Mouse (Mus musculus) liver, embryonic 13.5 days (tissue): ENCODE data around the gene Nab2. TPM values are rescaled to one million over a fixed set of nuclear protein-coding genes. Genes with fewer than 3 reads are reported as not detected.
"Not testable (repeated sequence)": the region's sequence is repeated elsewhere in the genome, so short reads cannot be mapped to it uniquely, and the experiment has no call there.

ENCODE experiments used
- ATAC-seq: fragments of 200-750 bp; cut with Nextera tagmentation; 2 replicates; pipeline ENCODE4 v1.8.0; 2017; ENCODE audit warnings: low read depth, mild to moderate bottlenecking, moderate number of reproducible peaks, moderate library complexity
- DNase-seq: peaks from one replicate; pipeline ENCODE4 v3.0.0; 2022
- H3K27ac ChIP-seq: fragments of 300-500 bp; sonication (generic); 2 replicates; pipeline ENCODE4 v1.5.1; 2015; ENCODE audit warnings: moderate library complexity, mild to moderate bottlenecking, inconsistent platforms
- H3K27me3 ChIP-seq: fragments of 300-500 bp; sonication (generic); 2 replicates; pipeline ENCODE4 v1.6.1; 2015; ENCODE audit warnings: mild to moderate bottlenecking, inconsistent platforms
- H3K36me3 ChIP-seq: fragments of 300-500 bp; sonication (generic); 2 replicates; pipeline ENCODE4 v1.6.1; 2015; ENCODE audit warnings: mild to moderate bottlenecking, inconsistent platforms
- H3K4me1 ChIP-seq: fragments of 300-500 bp; sonication (generic); replicated peaks from 2 replicates; pipeline ENCODE4 v1.6.1; 2015; ENCODE audit warnings: inconsistent platforms
- H3K4me2 ChIP-seq: fragments of 300-500 bp; sonication (generic); 2 replicates; pipeline ENCODE4 v1.6.1; 2015; ENCODE audit warnings: inconsistent platforms, mild to moderate bottlenecking, moderate library complexity
- H3K4me3 ChIP-seq: fragments of 300-500 bp; sonication (generic); replicated peaks from 2 replicates; pipeline ENCODE4 v1.5.1; 2015; ENCODE audit warnings: mild to moderate bottlenecking, inconsistent platforms
- H3K9ac ChIP-seq: fragments of 300-500 bp; sonication (generic); 2 replicates; pipeline ENCODE4 v1.6.1; 2015; ENCODE audit warnings: mild to moderate bottlenecking, inconsistent platforms
- H3K9me3 ChIP-seq: fragments of 300-500 bp; sonication (generic); replicated peaks from 2 replicates; pipeline ENCODE4 v1.6.1; 2016; ENCODE audit warnings: inconsistent platforms
- WGBS: fragments of 180-500 bp; shearing (Covaris S2); methylation state at CpG from one replicate; pipeline ENCODE4 v1.1.7; 2015; ENCODE audit not compliant: insufficient replicate concordance; 5-methylcytosine and 5-hydroxymethylcytosine counted together
- polyA plus RNA-seq: library from polyadenylated mRNA; unstranded; fragments of >200 nt; fragmentation: Nextera tagmentation; extraction: Ambion mirVana; gene quantifications from 2 replicates; pipeline ENCODE4 v1.2.1, GENCODE M21; 2015

The Nab2 gene
- polyA plus RNA-seq, 1 experiment from 2014 or later = 1.5 TPM

GRCm38 (mm10) chr10:127661915-127662663 is 6.3 kb downstream of the Nab2 start:
- peaks cover 68% of the 10 kb centered on the region for H3K4me1 ChIP-seq
- DNase-seq = no peak
- peak overlapping the region; percentile 58 for H3K27ac ChIP-seq
- 12% methylated on average over 16 of the region's 16 CpGs for WGBS
- peak overlapping the region; percentile 27 for H3K4me3 ChIP-seq
- peaks cover 27% of the 10 kb centered on the region for H3K36me3 ChIP-seq
- peak overlapping the region; percentile 36; the same call in 1 of the 2 replicates for H3K9ac ChIP-seq
- peak overlapping the region; percentile 60 for H3K4me2 ChIP-seq
- H3K27me3 ChIP-seq = peaks cover 61% of the 10 kb centered on the region
- ATAC-seq = peak; percentile 34
- H3K9me3 ChIP-seq = no peaks in the 10 kb centered on the region

- peak overlapping the region; percentile 36; the same call in 1 of the 2 replicates for H3K9ac ChIP-seq
These were observed 7.0 kb downstream of the Nab2 start for GRCm38 (mm10) chr10:127661291-127661914.

GRCm38 (mm10) chr10:127659551-127659950 is 8.8 kb downstream of the Nab2 start:
- WGBS = 46% methylated on average over 1 of the region's 1 CpGs

More at GRCm38 (mm10) chr10:127661291-127661914, 7.0 kb downstream of the Nab2 start:
- 31% methylated on average over 14 of the region's 14 CpGs for WGBS
- Histone ChIP-seq H3K27me3 (peaks cover 55% of the 10 kb centered on the region), H3K36me3 (peaks cover 29% of the 10 kb centered on the region), H3K4me2 (peak overlapping the region; percentile 60), H3K9me3 (no peaks in the 10 kb centered on the region), H3K4me1 (peaks cover 62% of the 10 kb centered on the region), H3K4me3 (peak overlapping the region; percentile 27), H3K27ac (peak overlapping the region; percentile 58)
- ATAC-seq (no peak), DNase-seq (no peak)

GRCm38 (mm10) chr10:127658076-127658475 is 10.3 kb downstream of the Nab2 start:
- Histone ChIP-seq H3K9me3 (no peaks in the 10 kb centered on the region), H3K9ac (no peak overlapping the region), H3K27me3 (peaks cover 21% of the 10 kb centered on the region), H3K27ac (no peak overlapping the region), H3K4me1 (peaks cover 41% of the 10 kb centered on the region), H3K4me2 (no peak overlapping the region), H3K4me3 (no peak overlapping the region), H3K36me3 (peaks cover 45% of the 10 kb centered on the region)
- WGBS = 27% methylated on average over 6 of the region's 6 CpGs
- ATAC-seq = no peak
- DNase-seq = no peak

More at GRCm38 (mm10) chr10:127659551-127659950, 8.8 kb downstream of the Nab2 start:
- Histone ChIP-seq H3K9me3 (no peaks in the 10 kb centered on the region), H3K4me1 (peaks cover 54% of the 10 kb centered on the region), H3K4me2 (no peak overlapping the region), H3K27me3 (peaks cover 36% of the 10 kb centered on the region), H3K9ac (no peak overlapping the region), H3K4me3 (no peak overlapping the region), H3K27ac (no peak overlapping the region), H3K36me3 (peaks cover 36% of the 10 kb centered on the region)
- DNase-seq = no peak
- ATAC-seq = no peak

GRCm38 (mm10) chr10:127657617-127658016 is 10.8 kb downstream of the Nab2 start:
- H3K4me3 ChIP-seq, H3K4me2 ChIP-seq, H3K27ac ChIP-seq, DNase-seq, H3K9ac ChIP-seq, H3K9me3 ChIP-seq, ATAC-seq: not testable (repeated sequence)
- WGBS = 68% methylated on average over 6 of the region's 6 CpGs
- Histone ChIP-seq H3K4me1 (peaks cover 40% of the 10 kb centered on the region), H3K27me3 (peaks cover 17% of the 10 kb centered on the region), H3K36me3 (peaks cover 50% of the 10 kb centered on the region)

GRCm38 (mm10) chr10:127654970-127655579 is 13.3 kb downstream of the Nab2 start:
- Histone ChIP-seq H3K9ac (no peak overlapping the region), H3K4me2 (no peak overlapping the region), H3K27me3 (no peaks in the 10 kb centered on the region), H3K4me3 (no peak overlapping the region), H3K9me3 (no peaks in the 10 kb centered on the region), H3K4me1 (peaks cover 19% of the 10 kb centered on the region), H3K36me3 (peaks cover 68% of the 10 kb centered on the region), H3K27ac (no peak overlapping the region)
- 56% methylated on average over 16 of the region's 16 CpGs for WGBS
- DNase-seq (no peak), ATAC-seq (no peak)

GRCm38 (mm10) chr10:127652906-127653638 is 15.3 kb downstream of the Nab2 start:
- 68% methylated on average over 21 of the region's 21 CpGs for WGBS
- no peak overlapping the region for H3K9ac ChIP-seq
- no peak for ATAC-seq
- H3K27me3 ChIP-seq = no peaks in the 10 kb centered on the region
- peaks cover 15% of the 10 kb centered on the region for H3K4me1 ChIP-seq
- no peak overlapping the region for H3K4me3 ChIP-seq
- DNase-seq = no peak
- H3K4me2 ChIP-seq = no peak overlapping the region
- no peak overlapping the region for H3K27ac ChIP-seq
- peaks cover 56% of the 10 kb centered on the region for H3K36me3 ChIP-seq
- H3K9me3 ChIP-seq = no peaks in the 10 kb centered on the region

- H3K4me1 ChIP-seq = peaks cover 30% of the 10 kb centered on the region
- no peak for DNase-seq
- H3K4me3 ChIP-seq = no peak overlapping the region
- WGBS = 47% methylated on average over 2 of the region's 2 CpGs
- H3K9me3 ChIP-seq = no peaks in the 10 kb centered on the region
- H3K27ac ChIP-seq = no peak overlapping the region
- no peak overlapping the region for H3K9ac ChIP-seq
- H3K4me2 ChIP-seq = no peak overlapping the region
- H3K36me3 ChIP-seq = peaks cover 11% of the 10 kb centered on the region; the same call in 1 of the 2 replicates
- ATAC-seq = no peak
- H3K27me3 ChIP-seq = no peaks in the 10 kb centered on the region
These were observed 22.6 kb downstream of the Nab2 start for GRCm38 (mm10) chr10:127645791-127646190.

- under 1% methylated on average over 25 of the region's 25 CpGs for WGBS
- Histone ChIP-seq H3K27ac (peak overlapping the region; percentile 87), H3K9me3 (no peaks in the 10 kb centered on the region), H3K4me2 (peak overlapping the region; percentile 93), H3K4me3 (peak overlapping the region; percentile 72), H3K27me3 (no peaks in the 10 kb centered on the region), H3K4me1 (peaks cover 30% of the 10 kb centered on the region), H3K36me3 (peaks cover 4% of the 10 kb centered on the region; the same call in 1 of the 2 replicates), H3K9ac (peak overlapping the region; percentile 84)
- peak; percentile 69 for DNase-seq
- peak; percentile 67 for ATAC-seq
These were observed 24.7 kb downstream of the Nab2 start for GRCm38 (mm10) chr10:127643553-127644238.

GRCm38 (mm10) chr10:127642772-127643552 is 25.4 kb downstream of the Nab2 start, which contains the start of gene Stat6:
Gene Stat6 (plus strand): TSS chr10:127642986.
- ATAC-seq (peak; percentile 79), DNase-seq (peak; percentile 70)
- Histone ChIP-seq H3K27ac (peak within 1 kb of the TSS; percentile 87), H3K36me3 (peaks cover 2% of the 10 kb centered on the region; the same call in 1 of the 2 replicates), H3K9ac (peak within 1 kb of the TSS; percentile 84), H3K4me2 (peak within 1 kb of the TSS; percentile 93), H3K4me1 (peaks cover 30% of the 10 kb centered on the region), H3K9me3 (no peaks in the 10 kb centered on the region), H3K4me3 (peak within 1 kb of the TSS; percentile 72), H3K27me3 (no peaks in the 10 kb centered on the region)
- under 1% methylated on average over 37 of the region's 37 CpGs for WGBS
